Mouse (Mus musculus) ES-E14 (cell line): ENCODE measurements at regions not wholly inside any gene's neighbourhood (a gene's known extent, or its start where the extent isn't known, plus 50 kb on each side); places are given as distances from the start of the nearest gene placed in this dataset.

ENCODE experiments used
- ZC3H11A ChIP-seq: IDR thresholded peaks from 2 replicates; pipeline ENCODE4 v1.6.1; 2012; ENCODE audit warnings: low read depth, mild to moderate bottlenecking, inconsistent platforms, low read length, borderline replicate concordance
- ZNF384 ChIP-seq: IDR thresholded peaks from 2 replicates; pipeline ENCODE4 v1.6.1; 2012; ENCODE audit warnings: low read depth, low read length, inconsistent platforms

- no peak for TF ChIP-seq ZC3H11A
- no peak for TF ChIP-seq ZNF384
Measured at GRCm38 (mm10) chr10:96921181-96921580, 304.4 kb downstream of the Btg1 start.
